Mouse (Mus musculus) CH12.LX (cell line): ENCODE measurements around the gene Coq8b. TPM values are rescaled to one million over a fixed set of nuclear protein-coding genes. Genes with fewer than 3 reads are reported as not detected.

Source experiments
- DNase-seq: peaks from one replicate; pipeline ENCODE4 v3.0.0-alpha.2; 2013; ENCODE audit errors: extremely low read depth
- H3K27ac ChIP-seq: 2 replicates; pipeline ENCODE4 v1.5.1; 2012; ENCODE audit warnings: low read depth, mild to moderate bottlenecking, control low read depth, moderate library complexity; ENCODE audit not compliant: insufficient read depth
- H3K27me3 ChIP-seq: replicated peaks from 2 replicates; pipeline ENCODE3; 2012; ENCODE audit warnings: inconsistent platforms
- H3K36me3 ChIP-seq, 2 experiments: replicated peaks in 1 of 2; 2 replicates each; pipeline versions ENCODE3 to v1.6.1; 2012; ENCODE audit warnings: inconsistent platforms in 1 of 2, low read length in 1 of 2, mild to moderate bottlenecking in 1 of 2, mixed read lengths in 1 of 2, moderate library complexity in 1 of 2; ENCODE audit not compliant: control insufficient read depth in 1 of 2, insufficient read depth in 1 of 2
- H3K4me1 ChIP-seq, 2 experiments: 2 replicates each; pipeline ENCODE4 v1.6.1; 2012; ENCODE audit warnings: inconsistent platforms in 1 of 2, moderate library complexity in 1 of 2; ENCODE audit not compliant: insufficient read depth in 2 of 2, control insufficient read depth in 1 of 2
- H3K4me2 ChIP-seq: 2 replicates; pipeline ENCODE4 v1.6.1; 2012; ENCODE audit warnings: low read depth, mild to moderate bottlenecking, control low read depth; ENCODE audit not compliant: poor library complexity, insufficient read depth, severe bottlenecking
- H3K4me3 ChIP-seq, 3 experiments: fragments of 150-350 bp in 1 of 3; sonication (generic) in 1 of 3; replicated peaks in 1 of 3; 2 replicates each; pipeline versions ENCODE3 to v1.5.1; 2011 to 2012; ENCODE audit warnings: low read depth in 2 of 3, low read length in 2 of 3, mild to moderate bottlenecking in 2 of 3, moderate library complexity in 2 of 3, control low read depth in 1 of 3, improper control_type of control experiment in 1 of 3, inconsistent platforms in 1 of 3, mixed read lengths in 1 of 3; ENCODE audit not compliant: poor library complexity in 1 of 3
- H3K79me2 ChIP-seq: replicated peaks from 2 replicates; pipeline ENCODE4 v1.6.1; 2012; ENCODE audit warnings: mild to moderate bottlenecking, moderate library complexity; ENCODE audit not compliant: control insufficient read depth, poor library complexity, insufficient read depth, severe bottlenecking; ENCODE audit errors: extremely low read depth
- H3K9ac ChIP-seq: 2 replicates; pipeline ENCODE4 v1.6.1; 2012; ENCODE audit warnings: low read depth, mild to moderate bottlenecking, control low read depth, moderate library complexity; ENCODE audit not compliant: insufficient read depth
- H3K9me3 ChIP-seq: replicated peaks from 2 replicates; pipeline ENCODE3; 2012; ENCODE audit warnings: low read length, inconsistent platforms, mixed read lengths
- CHD2 ChIP-seq: IDR thresholded peaks from 2 replicates; pipeline ENCODE4 v1.6.1; 2011; ENCODE audit warnings: low read length, improper control_type of control experiment
- CTCF ChIP-seq, 2 experiments: IDR thresholded peaks in 1 of 2; conservative IDR thresholded peaks in 1 of 2; 2 replicates each; pipeline ENCODE4 v1.5.1; 2011 to 2012; ENCODE audit warnings: low read depth in 2 of 2, low read length in 2 of 2, improper control_type of control experiment in 1 of 2, inconsistent platforms in 1 of 2, mild to moderate bottlenecking in 1 of 2, moderate library complexity in 1 of 2
- ELF1 ChIP-seq: IDR thresholded peaks from 2 replicates; pipeline ENCODE4 v1.6.1; 2014; ENCODE audit warnings: low read depth, mild to moderate bottlenecking, inconsistent platforms, low read length, improper control_type of control experiment
- EP300 ChIP-seq: IDR thresholded peaks from 2 replicates; pipeline ENCODE4 v1.6.1; 2011; ENCODE audit warnings: low read length, improper control_type of control experiment
- HCFC1 ChIP-seq: IDR thresholded peaks from 2 replicates; pipeline ENCODE4 v1.6.1; 2012; ENCODE audit warnings: low read depth, mild to moderate bottlenecking, inconsistent platforms, low read length, improper control_type of control experiment
- KAT2A ChIP-seq: IDR thresholded peaks from 2 replicates; pipeline ENCODE4 v1.6.1; 2012; ENCODE audit warnings: low read length, improper control_type of control experiment, inconsistent platforms; ENCODE audit not compliant: insufficient replicate concordance
- MAFK ChIP-seq: IDR thresholded peaks from 2 replicates; pipeline ENCODE4 v1.6.1; 2011; ENCODE audit warnings: low read length, improper control_type of control experiment; ENCODE audit not compliant: insufficient replicate concordance
- MAX ChIP-seq: IDR thresholded peaks from 2 replicates; pipeline ENCODE4 v1.6.1; 2011; ENCODE audit warnings: low read length, improper control_type of control experiment
- MAZ ChIP-seq: IDR thresholded peaks from 2 replicates; pipeline ENCODE4 v1.6.1; 2012; ENCODE audit warnings: low read depth, mild to moderate bottlenecking, inconsistent platforms, low read length, improper control_type of control experiment, moderate library complexity
- MEF2A ChIP-seq: IDR thresholded peaks from 2 replicates; pipeline ENCODE4 v1.6.1; 2014; ENCODE audit warnings: low read depth, mild to moderate bottlenecking, inconsistent platforms, low read length, improper control_type of control experiment, borderline replicate concordance
- MXI1 ChIP-seq: IDR thresholded peaks from 2 replicates; pipeline ENCODE4 v1.6.1; 2011; ENCODE audit warnings: mild to moderate bottlenecking, low read depth, low read length, improper control_type of control experiment
- MYC ChIP-seq: IDR thresholded peaks from 2 replicates; pipeline ENCODE4 v1.6.1; 2011; ENCODE audit warnings: low read depth, mild to moderate bottlenecking, improper control_type of control experiment, low read length
- RAD21 ChIP-seq: IDR thresholded peaks from 2 replicates; pipeline ENCODE4 v1.6.1; 2011; ENCODE audit warnings: low read depth, mild to moderate bottlenecking, low read length, improper control_type of control experiment, moderate library complexity
- RCOR1 ChIP-seq: conservative IDR thresholded peaks from 2 replicates; pipeline ENCODE4 v1.6.1; 2012; ENCODE audit warnings: low read depth, mild to moderate bottlenecking, inconsistent platforms, low read length, improper control_type of control experiment
- SMC3 ChIP-seq: IDR thresholded peaks from 2 replicates; pipeline ENCODE4 v1.6.1; 2011; ENCODE audit warnings: low read depth, low read length, improper control_type of control experiment
- TCF12 ChIP-seq: IDR thresholded peaks from 2 replicates; pipeline ENCODE4 v1.6.1; 2014; ENCODE audit warnings: low read depth, mild to moderate bottlenecking, inconsistent platforms, low read length, improper control_type of control experiment
- UBTF ChIP-seq: IDR thresholded peaks from 2 replicates; pipeline ENCODE4 v1.6.1; 2012; ENCODE audit warnings: low read depth, mild to moderate bottlenecking, inconsistent platforms, low read length, improper control_type of control experiment, moderate library complexity
- USF1 ChIP-seq: IDR thresholded peaks from 2 replicates; pipeline ENCODE4 v1.6.1; 2014; ENCODE audit warnings: low read depth, mild to moderate bottlenecking, inconsistent platforms, low read length, improper control_type of control experiment
- USF2 ChIP-seq: conservative IDR thresholded peaks from 2 replicates; pipeline ENCODE4 v1.6.1; 2011; ENCODE audit warnings: low read depth, low read length, improper control_type of control experiment
- ZC3H11A ChIP-seq: IDR thresholded peaks from 2 replicates; pipeline ENCODE4 v1.6.1; 2012; ENCODE audit warnings: low read depth, mild to moderate bottlenecking, inconsistent platforms, low read length, improper control_type of control experiment
- ZMIZ1 ChIP-seq: IDR thresholded peaks from 2 replicates; pipeline ENCODE4 v1.6.1; 2012; ENCODE audit warnings: low read depth, mild to moderate bottlenecking, inconsistent platforms, low read length, improper control_type of control experiment
- ZNF384 ChIP-seq: IDR thresholded peaks from 2 replicates; pipeline ENCODE4 v1.6.1; 2012; ENCODE audit warnings: low read depth, low read length, improper control_type of control experiment, inconsistent platforms
- dilution Hi-C: fragments of 300-500 bp; cut with MboI; formaldehyde crosslinking; loops from 2 replicates; pipeline ENCODE4 v1.14.3; 2020; ENCODE audit warnings: low sequenced_read_pairs; ENCODE audit not compliant: extremely low pct_unique_long_range_greater_than_20kb, extremely low pct_ligation_motif_present
- in situ Hi-C: fragments of 300-500 bp; cut with MboI; formaldehyde crosslinking; loops from 3 replicates; pipeline ENCODE4 v1.14.3; 2019; ENCODE audit warnings: low sequenced_read_pairs, low pct_ligation_motif_present, low pct_unique_long_range_greater_than_20kb, mixed read lengths
- polyA plus RNA-seq: library from polyadenylated mRNA; unstranded; fragments of >175 nt; gene quantifications from 2 replicates; pipeline ENCODE4 v1.2.1, GENCODE M21; 2012; ENCODE audit warnings: low read depth; ENCODE audit not compliant: insufficient read length
- total RNA-seq, 2 experiments: library from RNA; depleted of rRNA; stranded (reverse); fragments of 300-350 nt in 1 of 2; fragments of >200 nt in 1 of 2; gene quantifications; 2 replicates each; pipeline ENCODE4 v1.2.3; 2012 to 2014

Gene Coq8b
- total and polyA plus RNA-seq, 3 experiments: 19.7 to 26.5 (median 21.3) TPM

DNA sequence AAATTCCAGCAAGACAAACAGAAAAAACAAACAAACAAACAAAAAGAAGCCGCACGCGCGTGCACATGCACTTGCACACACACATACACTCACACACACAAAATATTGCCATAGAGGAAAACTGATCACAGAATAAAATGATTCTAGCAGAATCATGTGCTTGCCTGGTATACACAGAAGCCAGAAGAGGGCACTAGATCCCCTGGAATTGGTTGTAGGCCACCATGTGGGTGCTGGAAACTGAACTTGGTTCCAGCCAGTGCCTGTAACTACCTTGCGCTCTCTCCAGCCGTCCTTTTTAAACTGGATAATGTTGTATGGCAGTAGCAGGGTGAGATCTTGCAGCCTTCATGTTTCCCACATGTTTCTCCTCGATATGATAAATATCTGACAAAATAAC, 55.9 kb downstream of the Coq8b start:
- H3K4me1 ChIP-seq: 0 out of 4 replicates have a peak, but pooled peaks cover 0 to 2% of the 10 kb centered on the region in 2 experiments
- no peak overlapping the region for H3K9ac ChIP-seq
- no peak for DNase-seq
- H3K36me3 ChIP-seq: no peaks in the 10 kb centered on the region
- H3K79me2 ChIP-seq: no peaks in the 10 kb centered on the region
- peaks cover 14% of the 10 kb centered on the region for H3K9me3 ChIP-seq
- no peak overlapping the region for H3K4me2 ChIP-seq
- dilution Hi-C loops (no loop called here), in situ Hi-C loops (loop anchor here (5.0 kb wide), 1 partner anchor 131 kb away; no protein-coding TSS in a partner anchor)
- TF ChIP-seq ELF1: no peak
- no peak for TF ChIP-seq MXI1
- TF ChIP-seq UBTF: no peak
- TF ChIP-seq ZC3H11A: no peak
- no peak for TF ChIP-seq CTCF (conservative IDR thresholded peaks at IDR 0.05 in 1 of 2, IDR thresholded peaks at IDR 0.05 in 1 of 2; ENCODE audit: low read depth in 2 of 2, low read length in 2 of 2)
- no peak for TF ChIP-seq RCOR1
- no peak overlapping the region for H3K27ac ChIP-seq
- no peak overlapping the region for H3K4me3 ChIP-seq
- peaks cover 24% of the 10 kb centered on the region for H3K27me3 ChIP-seq

- Histone ChIP-seq H3K9ac (no peak overlapping the region), H3K27ac (no peak overlapping the region), H3K36me3 (no peaks in the 10 kb centered on the region), H3K79me2 (no peaks in the 10 kb centered on the region)
- dilution Hi-C loops: no loop called here
- TF ChIP-seq ZMIZ1: no peak
- no peak for TF ChIP-seq HCFC1
- peak in 1 of 2 experiments; percentile 35; a peak in 2 of 4 replicates for TF ChIP-seq CTCF (conservative IDR thresholded peaks at IDR 0.05 in 1 of 2, IDR thresholded peaks at IDR 0.05 in 1 of 2; ENCODE audit: low read depth in 2 of 2, low read length in 2 of 2)
- no peak for TF ChIP-seq MAX
- peak; percentile 12 for TF ChIP-seq RAD21
- no peak for TF ChIP-seq UBTF
- TF ChIP-seq EP300: no peak
- TF ChIP-seq, all 38 proteins: peak for 2
- no peaks in the 10 kb centered on the region for H3K4me1 ChIP-seq
- no peak overlapping the region for H3K4me2 ChIP-seq
- H3K9me3 ChIP-seq: peaks cover 18% of the 10 kb centered on the region
- H3K27me3 ChIP-seq: peaks cover 33% of the 10 kb centered on the region
- DNase-seq: no peak
- in situ Hi-C loops: no loop called here
- no peak overlapping the region for H3K4me3 ChIP-seq
Measured at GRCm38 (mm10) chr7:27290555-27290954, 57.7 kb downstream of the Coq8b start.

DNA sequence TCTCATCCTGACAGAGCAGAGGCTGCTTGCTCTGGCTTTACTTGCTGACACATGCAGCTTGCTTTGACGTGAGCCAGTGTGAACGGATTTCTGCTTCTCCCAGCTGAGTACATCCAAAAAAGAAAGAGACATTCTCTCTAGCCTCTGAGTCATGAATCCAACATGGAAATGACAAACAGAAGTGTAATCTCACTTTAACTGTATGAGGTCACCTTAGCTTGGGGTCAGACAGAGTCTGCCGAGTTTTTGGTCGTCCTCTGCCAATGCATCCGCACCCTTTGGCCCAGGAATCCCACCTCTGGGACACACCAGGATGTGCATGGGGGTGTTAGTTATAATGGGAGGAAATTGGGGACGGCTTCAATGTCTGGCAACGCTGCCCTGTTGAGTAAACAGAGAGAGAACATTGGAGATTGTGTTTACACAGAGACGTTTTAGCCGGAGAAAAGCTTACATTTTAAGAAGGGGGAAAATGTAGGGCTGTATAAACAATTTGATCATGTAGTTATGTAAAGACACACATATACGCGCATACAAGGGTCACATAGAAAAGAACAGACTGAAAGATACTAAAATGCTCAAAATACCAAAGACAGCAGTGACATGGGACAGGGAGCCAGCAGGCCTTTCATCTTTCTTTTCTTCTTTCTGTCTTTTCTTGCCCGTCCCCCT, 59.1 kb downstream of the Coq8b start:
- no peak overlapping the region for H3K4me2 ChIP-seq
- in situ Hi-C loops: no loop called here

More for the DNA sequence above, 59.1 kb downstream of the Coq8b start:
- dilution Hi-C loops: no loop called here
- no peak for DNase-seq
- TF ChIP-seq EP300: no peak
- no peak for TF ChIP-seq HCFC1
- no peak for TF ChIP-seq MAZ
- no peak for TF ChIP-seq USF1
- no peak for TF ChIP-seq MAX
- no peak for TF ChIP-seq MAFK
- TF ChIP-seq MEF2A: no peak
- no peak for TF ChIP-seq TCF12
- TF ChIP-seq CHD2: no peak
- no peak for TF ChIP-seq ZC3H11A
- TF ChIP-seq RAD21: no peak
- no peak for TF ChIP-seq SMC3
- no peak for TF ChIP-seq ELF1
- TF ChIP-seq USF2: no peak
- no peak for TF ChIP-seq ZNF384
- no peak for TF ChIP-seq KAT2A
- TF ChIP-seq UBTF: no peak
- no peak for TF ChIP-seq ZMIZ1
- no peak for TF ChIP-seq MYC
- peaks cover 20% of the 10 kb centered on the region for H3K9me3 ChIP-seq
- no peaks in the 10 kb centered on the region for H3K36me3 ChIP-seq
- H3K79me2 ChIP-seq: no peaks in the 10 kb centered on the region
- no peaks in the 10 kb centered on the region for H3K4me1 ChIP-seq
- no peak overlapping the region for H3K4me3 ChIP-seq
- H3K9ac ChIP-seq: no peak overlapping the region
- no peak overlapping the region for H3K27ac ChIP-seq
- peaks cover 36% of the 10 kb centered on the region for H3K27me3 ChIP-seq
